Comparison of ENCODE assay signal across 24 mouse cellular contexts in the genomic region with DNA sequence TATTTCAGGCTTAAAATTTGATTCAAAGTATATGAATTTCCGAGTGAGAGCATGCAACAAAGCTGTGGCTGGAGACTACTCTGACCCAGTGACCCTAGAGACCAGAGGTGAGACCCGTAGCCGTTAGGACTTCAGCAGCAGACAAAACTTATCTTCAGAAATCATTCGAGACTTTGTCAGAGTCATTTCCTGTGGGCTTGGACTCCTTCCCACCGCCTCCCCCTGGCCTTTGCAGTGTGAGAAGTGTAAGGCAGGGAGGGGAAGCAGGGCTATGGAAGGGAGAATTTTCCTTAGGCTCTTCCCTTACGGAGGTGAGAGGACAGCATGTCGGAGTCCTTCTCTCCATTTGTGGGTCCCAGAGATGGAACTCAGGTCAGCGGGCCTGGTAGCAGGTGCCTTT.
"Had no signal": no experiment of that assay in that cellular context is flagged by ENCODE, and none has a peak within 500 bp of the region (broad histone marks: within the 10 kb centered on the region; RNA-seq: fewer than 3 reads in every experiment).

No protein-coding gene starts in this region.

- H3K27ac ChIP-seq: gastrocnemius, adult 2 months; heart, embryonic 10.5 days; hindbrain, embryonic 10.5 days; hindbrain, embryonic 12.5 days; hindbrain, embryonic 14.5 days; intestine, embryonic 15.5 days; kidney, postnatal 0 days; layer of hippocampus, adult 2 months; left cerebral cortex, adult 2 months; limb, embryonic 10.5 days; limb, embryonic 12.5 days; liver, embryonic 13.5 days had no signal

- H3K27me3 ChIP-seq: heart, embryonic 12.5 days; hindbrain, embryonic 12.5 days; intestine, embryonic 15.5 days; limb, embryonic 12.5 days; liver, embryonic 13.5 days had no signal

- H3K4me3 ChIP-seq: gastrocnemius, adult 2 months; heart, embryonic 10.5 days; heart, embryonic 12.5 days; hindbrain, embryonic 10.5 days; hindbrain, embryonic 12.5 days; intestine, embryonic 15.5 days; layer of hippocampus, adult 2 months; left cerebral cortex, adult 2 months; limb, embryonic 10.5 days; limb, embryonic 12.5 days; liver, embryonic 13.5 days had no signal

- H3K4me1 ChIP-seq: heart, embryonic 10.5 days; heart, embryonic 12.5 days; hindbrain, embryonic 10.5 days; hindbrain, embryonic 12.5 days; intestine, embryonic 15.5 days; limb, embryonic 10.5 days; limb, embryonic 12.5 days; liver, embryonic 13.5 days had no signal

- H3K4me2 ChIP-seq: heart, embryonic 12.5 days; hindbrain, embryonic 12.5 days; hindbrain, embryonic 14.5 days; intestine, embryonic 15.5 days; limb, embryonic 12.5 days; liver, embryonic 11.5 days; liver, embryonic 13.5 days had no signal

- H3K9ac ChIP-seq: heart, embryonic 12.5 days; hindbrain, embryonic 12.5 days; hindbrain, embryonic 14.5 days; intestine, embryonic 15.5 days; limb, embryonic 12.5 days; liver, embryonic 13.5 days had no signal

- ATAC-seq: hindbrain, embryonic 16.5 days; inflammation-experienced regulatory T-cells, adult 6 months; intestine, embryonic 15.5 days; intestine, postnatal 0 days had no signal

- H3K9me3 ChIP-seq: heart, embryonic 10.5 days; hindbrain, embryonic 10.5 days; hindbrain, embryonic 12.5 days; intestine, embryonic 15.5 days; limb, embryonic 10.5 days; limb, embryonic 12.5 days; liver, embryonic 13.5 days had no signal

- DNase-seq: gastrocnemius, adult 2 months; gastrocnemius, postnatal 10 days; gastrocnemius, postnatal 25 days; heart, adult 18-20 months; heart, postnatal 10 days; heart, postnatal 4 days; kidney, adult 8-10 months; liver; liver, embryonic 13.5 days had no signal

- H3K36me3 ChIP-seq: intestine, embryonic 15.5 days; liver, embryonic 13.5 days had no signal
